ENCODE assay signal across 13 mouse cellular contexts in the genomic region with DNA sequence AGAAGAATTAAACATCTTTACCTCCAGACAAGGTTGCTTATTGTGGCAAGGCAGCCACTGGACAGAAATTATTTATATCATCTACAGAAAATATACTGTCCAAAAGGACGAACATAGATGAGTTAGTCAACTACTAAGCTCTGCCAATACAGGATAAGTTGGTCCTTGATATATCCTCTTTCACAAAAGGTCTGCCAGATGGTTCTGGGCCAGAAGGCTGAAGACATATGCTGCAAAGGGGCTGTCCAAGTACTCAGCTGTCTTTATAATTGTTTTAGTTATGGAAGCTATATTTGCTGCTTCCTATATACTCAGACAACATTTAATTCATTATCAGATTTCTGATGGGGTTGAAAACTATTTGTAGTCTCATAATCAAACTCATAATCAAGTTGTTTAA.
"Had no signal": no experiment of that assay in that cellular context is flagged by ENCODE, and none has a peak within 500 bp of the region (broad histone marks: within the 10 kb centered on the region; RNA-seq: fewer than 3 reads in every experiment).

No protein-coding gene starts in this region.

- H3K4me1 ChIP-seq: kidney, embryonic 15.5 days; limb, embryonic 13.5 days; megakaryocyte, embryonic 14.5 days; midbrain, embryonic 12.5 days had no signal

- H3K4me2 ChIP-seq: kidney, embryonic 15.5 days; limb, embryonic 13.5 days; midbrain, embryonic 12.5 days had no signal

- DNase-seq: kidney, postnatal 14 days; layer of hippocampus, postnatal 36 days; lung, adult 2 months; lung, postnatal 4 days; right cerebral cortex, postnatal 14 days; thymus, postnatal 36 days had no signal

- H3K36me3 ChIP-seq: kidney, embryonic 15.5 days; limb, embryonic 13.5 days; midbrain, embryonic 12.5 days had no signal

- ATAC-seq: lung, postnatal 0 days; midbrain, embryonic 16.5 days had no signal

- H3K9me3 ChIP-seq: kidney, embryonic 15.5 days; limb, embryonic 13.5 days; megakaryocyte, embryonic 14.5 days; midbrain, embryonic 12.5 days had no signal

- H3K27ac ChIP-seq: kidney, embryonic 15.5 days; limb, embryonic 13.5 days; liver, embryonic 14.5 days; midbrain, embryonic 12.5 days had no signal

- H3K27me3 ChIP-seq: kidney, embryonic 15.5 days; limb, embryonic 13.5 days; megakaryocyte, embryonic 14.5 days; midbrain, embryonic 12.5 days had no signal

- H3K9ac ChIP-seq: kidney, embryonic 15.5 days; limb, embryonic 13.5 days; liver, embryonic 14.5 days; midbrain, embryonic 12.5 days had no signal

- H3K4me3 ChIP-seq: kidney, embryonic 15.5 days; limb, embryonic 13.5 days; megakaryocyte, embryonic 14.5 days; midbrain, embryonic 12.5 days had no signal
